Mouse (Mus musculus): ENCODE results near the gene Disc1. TPM values are rescaled to one million over a fixed set of nuclear protein-coding genes. Genes with fewer than 3 reads are reported as not detected.

Disc1 gene
- polyA plus RNA-seq, 1 experiment from 2014 or later = 3.3 TPM

- ATAC-seq (ENCODE audit: insufficient number of reproducible peaks, low FRiP score, low TSS enrichment, low read depth) = no peak
- Histone ChIP-seq H3K9me3 (replicated peaks) (no peaks in the 10 kb centered on the region), H3K4me3 (replicated peaks) (no peak overlapping the region), H3K27me3 (peaks cover 3% of the 10 kb centered on the region), H3K4me2 (replicated peaks) (no peak overlapping the region), H3K27ac (replicated peaks) (no peak overlapping the region), H3K4me1 (no peaks in the 10 kb centered on the region), H3K9ac (no peak overlapping the region), H3K36me3 (no peaks in the 10 kb centered on the region)
- WGBS = 81% methylated on average over 6 of the region's 6 CpGs
These were observed 109.9 kb downstream of the Disc1 start for GRCm38 (mm10) chr8:125163906-125164305.

- H3K4me2 ChIP-seq (replicated peaks) = no peak overlapping the region
- no peaks in the 10 kb centered on the region for H3K27me3 ChIP-seq
- no peak overlapping the region for H3K9ac ChIP-seq
- no peak overlapping the region for H3K27ac ChIP-seq (replicated peaks)
- 65% methylated on average over 11 of the region's 11 CpGs for WGBS
- no peak overlapping the region for H3K4me3 ChIP-seq (replicated peaks)
- H3K36me3 ChIP-seq = no peaks in the 10 kb centered on the region
- H3K9me3 ChIP-seq (replicated peaks) = no peaks in the 10 kb centered on the region
- ATAC-seq (ENCODE audit: insufficient number of reproducible peaks, low FRiP score, low TSS enrichment, low read depth) = 0 out of 2 replicates have a peak, but pooled peaks have one; percentile 57
- H3K4me1 ChIP-seq = no peaks in the 10 kb centered on the region
These were observed 111.8 kb downstream of the Disc1 start for GRCm38 (mm10) chr8:125165505-125166446.

- no peak overlapping the region for H3K4me2 ChIP-seq (replicated peaks)
- H3K9ac ChIP-seq = no peak overlapping the region
- no peaks in the 10 kb centered on the region for H3K4me1 ChIP-seq
- no peak overlapping the region for H3K4me3 ChIP-seq (replicated peaks)
- ATAC-seq (ENCODE audit: insufficient number of reproducible peaks, low FRiP score, low TSS enrichment, low read depth) = no peak
- H3K36me3 ChIP-seq = no peaks in the 10 kb centered on the region
- 77% methylated on average over 6 of the region's 6 CpGs for WGBS
- H3K9me3 ChIP-seq (replicated peaks) = no peaks in the 10 kb centered on the region
- no peak overlapping the region for H3K27ac ChIP-seq (replicated peaks)
- no peaks in the 10 kb centered on the region for H3K27me3 ChIP-seq
These were observed 112.5 kb downstream of the Disc1 start for GRCm38 (mm10) chr8:125166545-125166944.

GRCm38 (mm10) chr8:125166988-125167387, 113.0 kb downstream of the Disc1 start:
- H3K9me3 ChIP-seq (replicated peaks) = no peaks in the 10 kb centered on the region
- no peak for ATAC-seq (ENCODE audit: insufficient number of reproducible peaks, low FRiP score, low TSS enrichment, low read depth)
- H3K27me3 ChIP-seq = no peaks in the 10 kb centered on the region
- no peak overlapping the region for H3K4me3 ChIP-seq (replicated peaks)
- H3K9ac ChIP-seq = no peak overlapping the region
- no peaks in the 10 kb centered on the region for H3K36me3 ChIP-seq
- H3K4me2 ChIP-seq (replicated peaks) = no peak overlapping the region
- H3K27ac ChIP-seq (replicated peaks) = no peak overlapping the region
- H3K4me1 ChIP-seq = no peaks in the 10 kb centered on the region
- 48% methylated on average over 9 of the region's 9 CpGs for WGBS

GRCm38 (mm10) chr8:125169628-125170027, 115.6 kb downstream of the Disc1 start:
- Histone ChIP-seq H3K4me3 (replicated peaks) (no peak overlapping the region), H3K36me3 (no peaks in the 10 kb centered on the region), H3K9me3 (replicated peaks) (no peaks in the 10 kb centered on the region), H3K27me3 (no peaks in the 10 kb centered on the region), H3K9ac (no peak overlapping the region), H3K4me2 (replicated peaks) (no peak overlapping the region), H3K27ac (replicated peaks) (no peak overlapping the region), H3K4me1 (no peaks in the 10 kb centered on the region)
- 46% methylated on average over 3 of the region's 3 CpGs for WGBS
- ATAC-seq (ENCODE audit: insufficient number of reproducible peaks, low FRiP score, low TSS enrichment, low read depth) = no peak

GRCm38 (mm10) chr8:125171531-125171930, 117.5 kb downstream of the Disc1 start:
- Histone ChIP-seq H3K9ac (no peak overlapping the region), H3K9me3 (replicated peaks) (no peaks in the 10 kb centered on the region), H3K36me3 (no peaks in the 10 kb centered on the region), H3K4me2 (replicated peaks) (no peak overlapping the region), H3K4me3 (replicated peaks) (no peak overlapping the region), H3K27ac (replicated peaks) (no peak overlapping the region), H3K4me1 (no peaks in the 10 kb centered on the region), H3K27me3 (no peaks in the 10 kb centered on the region)
- ATAC-seq (ENCODE audit: insufficient number of reproducible peaks, low FRiP score, low TSS enrichment, low read depth) = no peak
- 89% methylated on average over 2 of the region's 2 CpGs for WGBS

- H3K27ac ChIP-seq (replicated peaks) = no peak overlapping the region
- WGBS = 78% methylated on average over 7 of the region's 7 CpGs
- H3K4me3 ChIP-seq (replicated peaks) = no peak overlapping the region
- H3K4me1 ChIP-seq = no peaks in the 10 kb centered on the region
- no peaks in the 10 kb centered on the region; the same call in 1 of the 2 replicates for H3K36me3 ChIP-seq
- no peaks in the 10 kb centered on the region for H3K27me3 ChIP-seq
- H3K9ac ChIP-seq = no peak overlapping the region
- H3K4me2 ChIP-seq (replicated peaks) = no peak overlapping the region
- ATAC-seq (ENCODE audit: insufficient number of reproducible peaks, low FRiP score, low TSS enrichment, low read depth) = no peak
- H3K9me3 ChIP-seq (replicated peaks) = no peaks in the 10 kb centered on the region
These were observed 120.2 kb downstream of the Disc1 start for GRCm38 (mm10) chr8:125174237-125174636.

- no peak for ATAC-seq (ENCODE audit: insufficient number of reproducible peaks, low FRiP score, low TSS enrichment, low read depth)
- Histone ChIP-seq H3K4me1 (no peaks in the 10 kb centered on the region), H3K9ac (no peak overlapping the region), H3K27me3 (no peaks in the 10 kb centered on the region), H3K27ac (replicated peaks) (no peak overlapping the region), H3K9me3 (replicated peaks) (no peaks in the 10 kb centered on the region), H3K36me3 (no peaks in the 10 kb centered on the region; the same call in 1 of the 2 replicates), H3K4me2 (replicated peaks) (no peak overlapping the region), H3K4me3 (replicated peaks) (no peak overlapping the region)
- WGBS = 59% methylated on average over 4 of the region's 4 CpGs
These were observed 120.9 kb downstream of the Disc1 start for GRCm38 (mm10) chr8:125174851-125175250.

- Histone ChIP-seq H3K36me3 (no peaks in the 10 kb centered on the region; the same call in 1 of the 2 replicates), H3K9ac (no peak overlapping the region), H3K27me3 (no peaks in the 10 kb centered on the region), H3K9me3 (replicated peaks) (no peaks in the 10 kb centered on the region), H3K4me1 (no peaks in the 10 kb centered on the region), H3K27ac (replicated peaks) (no peak overlapping the region), H3K4me3 (replicated peaks) (no peak overlapping the region), H3K4me2 (replicated peaks) (no peak overlapping the region)
- ATAC-seq (ENCODE audit: insufficient number of reproducible peaks, low FRiP score, low TSS enrichment, low read depth) = no peak
- 94% methylated on average over 4 of the region's 4 CpGs for WGBS
These were observed 121.7 kb downstream of the Disc1 start for GRCm38 (mm10) chr8:125175661-125176060.

GRCm38 (mm10) chr8:125177091-125177490, 123.1 kb downstream of the Disc1 start:
- no peak overlapping the region for H3K9ac ChIP-seq
- H3K4me1 ChIP-seq = no peaks in the 10 kb centered on the region
- no peak overlapping the region for H3K4me2 ChIP-seq (replicated peaks)
- H3K36me3 ChIP-seq = no peaks in the 10 kb centered on the region; the same call in 1 of the 2 replicates
- no peak for ATAC-seq (ENCODE audit: insufficient number of reproducible peaks, low FRiP score, low TSS enrichment, low read depth)
- no peaks in the 10 kb centered on the region for H3K9me3 ChIP-seq (replicated peaks)
- 80% methylated on average over 6 of the region's 6 CpGs for WGBS
- H3K4me3 ChIP-seq (replicated peaks) = no peak overlapping the region
- H3K27me3 ChIP-seq = no peaks in the 10 kb centered on the region
- no peak overlapping the region for H3K27ac ChIP-seq (replicated peaks)

- no peaks in the 10 kb centered on the region for H3K9me3 ChIP-seq (replicated peaks)
- H3K4me3 ChIP-seq (replicated peaks) = no peak overlapping the region
- H3K4me1 ChIP-seq = no peaks in the 10 kb centered on the region
- H3K27ac ChIP-seq (replicated peaks) = no peak overlapping the region
- ATAC-seq (ENCODE audit: insufficient number of reproducible peaks, low FRiP score, low TSS enrichment, low read depth) = no peak
- H3K27me3 ChIP-seq = no peaks in the 10 kb centered on the region
- WGBS = 62% methylated on average over 8 of the region's 8 CpGs
- H3K4me2 ChIP-seq (replicated peaks) = no peak overlapping the region
- no peaks in the 10 kb centered on the region; the same call in 1 of the 2 replicates for H3K36me3 ChIP-seq
- H3K9ac ChIP-seq = no peak overlapping the region
These were observed 124.0 kb downstream of the Disc1 start for GRCm38 (mm10) chr8:125177958-125178357.
